In genomic region chr8:79917211-79917610, GRCm38 (mm10) we compare ENCODE assay signal across 29 mouse cellular contexts.
DNase-seq lines count a peak whose midpoint lies in the region; ATAC-seq and TF ChIP-seq lines count a peak whose summit lies in the region.
"Had no signal": no experiment of that assay in that cellular context is flagged by ENCODE, and none has a peak within 500 bp of the region (broad histone marks: within the 10 kb centered on the region; RNA-seq: fewer than 3 reads in every experiment).

No protein-coding gene starts in this region.

- no peak overlapping the region for H3K27ac ChIP-seq in embryonic facial prominence, embryonic 10.5 days (replicated peaks)
- no peak overlapping the region for H3K27ac ChIP-seq in limb, embryonic 14.5 days (replicated peaks; ENCODE audit: low read depth, low read length)
- H3K27ac ChIP-seq: embryonic facial prominence, embryonic 12.5 days; heart, adult 2 months; heart, embryonic 13.5 days; hindbrain, embryonic 14.5 days; kidney, embryonic 15.5 days; left cerebral cortex, adult 2 months; lung, embryonic 15.5 days; midbrain, embryonic 12.5 days; neural tube, embryonic 13.5 days had no signal

- no peak overlapping the region for H3K9ac ChIP-seq in limb, embryonic 14.5 days (ENCODE audit: low read depth, low read length, severe bottlenecking)
- H3K9ac ChIP-seq: embryonic facial prominence, embryonic 12.5 days; heart, embryonic 13.5 days; hindbrain, embryonic 14.5 days; kidney, embryonic 15.5 days; lung, embryonic 15.5 days; midbrain, embryonic 12.5 days; neural tube, embryonic 13.5 days had no signal

- H3K27me3 ChIP-seq in embryonic facial prominence, embryonic 10.5 days (replicated peaks; ENCODE audit: low read depth, poor library complexity, severe bottlenecking), result no peaks in the 10 kb centered on the region
- H3K27me3 ChIP-seq in limb, embryonic 14.5 days (ENCODE audit: control insufficient read depth, insufficient read depth, low read length), result no peaks in the 10 kb centered on the region
- H3K27me3 ChIP-seq: embryonic facial prominence, embryonic 12.5 days; heart, embryonic 13.5 days; kidney, embryonic 15.5 days; lung, embryonic 15.5 days; midbrain, embryonic 12.5 days; neural tube, embryonic 13.5 days had no signal

- peak overlapping the region; percentile 6; the same call in 1 of the 2 replicates for H3K4me2 ChIP-seq in limb, embryonic 14.5 days (replicated peaks; ENCODE audit: low read depth, low read length, severe bottlenecking)
- H3K4me2 ChIP-seq: embryonic facial prominence, embryonic 12.5 days; heart, embryonic 13.5 days; hindbrain, embryonic 14.5 days; kidney, embryonic 15.5 days; liver, embryonic 11.5 days; lung, embryonic 15.5 days; midbrain, embryonic 12.5 days; neural tube, embryonic 13.5 days had no signal

- H3K4me1 ChIP-seq in embryonic facial prominence, embryonic 10.5 days, result peaks cover 7% of the 10 kb centered on the region
- H3K4me1 ChIP-seq in limb, embryonic 14.5 days (ENCODE audit: control insufficient read depth, insufficient read depth, low read length), result peaks cover 13% of the 10 kb centered on the region
- H3K4me1 ChIP-seq: heart, embryonic 13.5 days; kidney, embryonic 15.5 days; lung, embryonic 15.5 days; midbrain, embryonic 12.5 days; neural tube, embryonic 13.5 days had no signal

- peak; percentile 29 for DNase-seq in embryo, embryonic 10.5 days (ENCODE audit: low spot score)
- DNase-seq in embryonic facial prominence, embryonic 10.5 days (ENCODE audit: low spot score), result peak; percentile 15
- DNase-seq in hindlimb bud, embryonic 11.5 days (ENCODE audit: extremely low spot score, low read depth, low spot score), result peak; percentile 44
- peak; percentile 25 for DNase-seq in limb, embryonic 14.5 days (ENCODE audit: low spot score)
- no peak for DNase-seq in lung, postnatal 14 days
- DNase-seq in frontal cortex, postnatal 14 days (ENCODE audit: low spot score in 2 of 2), result no peak
- DNase-seq: adrenal gland, adult 2 months; B cell, adult 2 months; cerebellum, adult 11 months; cerebellum, adult 9-10 months; cerebellum, postnatal 36 days; gastrocnemius, postnatal 25 days; heart, adult 2 months; heart, postnatal 10 days; kidney, adult 18-20 months; kidney, postnatal 25 days; lung, postnatal 36 days; thymus, postnatal 4 days had no signal

- H3K4me3 ChIP-seq in embryonic facial prominence, embryonic 10.5 days, result no peak overlapping the region
- H3K4me3 ChIP-seq in limb, embryonic 14.5 days (replicated peaks; ENCODE audit: low read length), result no peak overlapping the region
- H3K4me3 ChIP-seq: embryonic facial prominence, embryonic 12.5 days; erythroblast, embryonic 14.5 days; heart, adult 2 months; heart, embryonic 13.5 days; kidney, embryonic 15.5 days; left cerebral cortex, adult 2 months; lung, embryonic 15.5 days; midbrain, embryonic 12.5 days; neural tube, embryonic 13.5 days had no signal

- 60% methylated on average over 7 of the region's 7 CpGs for WGBS in embryonic facial prominence, embryonic 10.5 days
- WGBS in limb, embryonic 14.5 days, result 23% methylated on average over 7 of the region's 7 CpGs

- no peaks in the 10 kb centered on the region for H3K36me3 ChIP-seq in embryonic facial prominence, embryonic 10.5 days (replicated peaks)
- H3K36me3 ChIP-seq in limb, embryonic 14.5 days (ENCODE audit: control insufficient read depth, insufficient read depth, low read length), result no peaks in the 10 kb centered on the region
- H3K36me3 ChIP-seq: embryonic facial prominence, embryonic 12.5 days; heart, embryonic 13.5 days; kidney, embryonic 15.5 days; lung, embryonic 15.5 days; midbrain, embryonic 12.5 days; neural tube, embryonic 13.5 days had no signal

- ATAC-seq in limb, embryonic 14.5 days (ENCODE audit: low FRiP score, low read depth), result peak; percentile 37; the same call in 1 of the 2 replicates
- ATAC-seq: activated CD4-positive, CD25-positive, alpha-beta regulatory T cell, adult 4 months had no signal

- TF ChIP-seq POLR2A in limb, embryonic 14.5 days (IDR thresholded peaks at IDR 0.05; ENCODE audit: borderline replicate concordance, extremely low read depth, insufficient read depth, insufficient read length), result no peak

- no peaks in the 10 kb centered on the region for H3K9me3 ChIP-seq in embryonic facial prominence, embryonic 10.5 days
- no peaks in the 10 kb centered on the region for H3K9me3 ChIP-seq in limb, embryonic 14.5 days (ENCODE audit: control insufficient read depth, low read length)
- H3K9me3 ChIP-seq: embryonic facial prominence, embryonic 12.5 days; heart, embryonic 13.5 days; kidney, embryonic 15.5 days; lung, embryonic 15.5 days; midbrain, embryonic 12.5 days; neural tube, embryonic 13.5 days had no signal

Comparison
In these comparisons a context has a peak if more than half of its experiments do, and no peak if none do; other contexts are left out.
1. DNase-seq: peak in embryo, embryonic 10.5 days (single experiment), embryonic facial prominence, embryonic 10.5 days (single experiment), hindlimb bud, embryonic 11.5 days (single experiment) and limb, embryonic 14.5 days (single experiment); none in lung, postnatal 14 days (single experiment) and frontal cortex, postnatal 14 days (0 of 2).